Mouse (Mus musculus) telencephalon, adult 2 months (tissue): ENCODE results near the gene Xbp1.
"Not testable (repeated sequence)": the region's sequence is repeated elsewhere in the genome, so short reads cannot be mapped to it uniquely, and the experiment has no call there.

Experiments
- DNase-seq: peaks from one replicate; pipeline ENCODE4 v3.0.0-alpha.2; 2011; ENCODE audit warnings: low read depth, low spot score

The Xbp1 gene

GRCm38 (mm10) chr11:5528841-5529240 is 8.4 kb downstream of the Xbp1 start:
- no peak for DNase-seq

- DNase-seq = no peak
Observed at GRCm38 (mm10) chr11:5530172-5530571, 9.7 kb downstream of the Xbp1 start.

GRCm38 (mm10) chr11:5530717-5531116 is 10.3 kb downstream of the Xbp1 start:
- no peak for DNase-seq

- DNase-seq = no peak
Observed at GRCm38 (mm10) chr11:5533108-5533507, 12.6 kb downstream of the Xbp1 start.

GRCm38 (mm10) chr11:5537454-5537853 is 17.0 kb downstream of the Xbp1 start:
- DNase-seq = not testable (repeated sequence)

- no peak for DNase-seq
Observed at GRCm38 (mm10) chr11:5540331-5540730, 19.9 kb downstream of the Xbp1 start.

GRCm38 (mm10) chr11:5541230-5541798 is 20.9 kb downstream of the Xbp1 start:
- DNase-seq = no peak

- peak; percentile 94 for DNase-seq
Observed at GRCm38 (mm10) chr11:5541799-5542481, 21.5 kb downstream of the Xbp1 start, which contains the start of gene Ccdc117. Gene Ccdc117, minus strand, starts transcription at chr11:5542187.

GRCm38 (mm10) chr11:5542482-5543185 is 22.2 kb downstream of the Xbp1 start:
- DNase-seq = no peak

GRCm38 (mm10) chr11:5543281-5543680 is 22.8 kb downstream of the Xbp1 start:
- no peak for DNase-seq

- not testable (repeated sequence) for DNase-seq
Observed at GRCm38 (mm10) chr11:5544709-5545108, 24.2 kb downstream of the Xbp1 start.

GRCm38 (mm10) chr11:5545457-5545856 is 25.0 kb downstream of the Xbp1 start:
- DNase-seq = no peak

GRCm38 (mm10) chr11:5546693-5547092 is 26.2 kb downstream of the Xbp1 start:
- DNase-seq = no peak

GRCm38 (mm10) chr11:5551430-5551829 is 31.0 kb downstream of the Xbp1 start:
- DNase-seq = no peak

GRCm38 (mm10) chr11:5551931-5552330 is 31.5 kb downstream of the Xbp1 start:
- DNase-seq = no peak

- DNase-seq = no peak
Observed at GRCm38 (mm10) chr11:5560273-5560672, 39.8 kb downstream of the Xbp1 start.

GRCm38 (mm10) chr11:5562625-5563268 is 42.3 kb downstream of the Xbp1 start:
- DNase-seq = no peak

GRCm38 (mm10) chr11:5563898-5564297 is 43.4 kb downstream of the Xbp1 start:
- DNase-seq = no peak

- no peak for DNase-seq
Observed at GRCm38 (mm10) chr11:5565596-5565995, 45.1 kb downstream of the Xbp1 start.

GRCm38 (mm10) chr11:5566506-5566905 is 46.0 kb downstream of the Xbp1 start:
- no peak for DNase-seq

GRCm38 (mm10) chr11:5567654-5568053 is 47.2 kb downstream of the Xbp1 start:
- no peak for DNase-seq

- no peak for DNase-seq
Observed at GRCm38 (mm10) chr11:5568082-5568481, 47.6 kb downstream of the Xbp1 start.
